Mouse (Mus musculus): Measurements from ENCODE around the gene Gm10322.

- TF ChIP-seq POLR2A (IDR thresholded peaks at IDR 0.05; ENCODE audit: insufficient read depth, low read depth, low read length) (no peak), CTCF (IDR thresholded peaks at IDR 0.05) (no peak), EP300 (IDR thresholded peaks at IDR 0.05; ENCODE audit: insufficient read depth, low read depth, low read length) (no peak)
These were observed 33.9 kb upstream of the Gm10322 start for GRCm38 (mm10) chr10:59581826-59582543.
